Mouse (Mus musculus) embryonic facial prominence, embryonic 10.5 days (tissue): ENCODE results near the gene Slc7a11. TPM values are rescaled to one million over a fixed set of nuclear protein-coding genes. Genes with fewer than 3 reads are reported as not detected.

ENCODE experiments used
- DNase-seq: peaks from one replicate; pipeline ENCODE4 v3.0.0-alpha.2; 2017; ENCODE audit warnings: low spot score
- H3K27ac ChIP-seq: fragments of 300-500 bp; sonication (generic); replicated peaks from 2 replicates; pipeline ENCODE4 v1.5.1; 2016; ENCODE audit warnings: mild to moderate bottlenecking
- H3K27me3 ChIP-seq: fragments of 300-500 bp; sonication (generic); replicated peaks from 2 replicates; pipeline ENCODE4 v1.6.1; 2016; ENCODE audit warnings: low read depth, mild to moderate bottlenecking; ENCODE audit not compliant: poor library complexity, severe bottlenecking
- H3K36me3 ChIP-seq: fragments of 300-500 bp; sonication (generic); replicated peaks from 2 replicates; pipeline ENCODE4 v1.6.1; 2016; ENCODE audit warnings: mild to moderate bottlenecking, moderate library complexity
- H3K4me1 ChIP-seq: fragments of 300-500 bp; sonication (generic); 2 replicates; pipeline ENCODE4 v1.6.1; 2016
- H3K4me3 ChIP-seq: fragments of 300-500 bp; sonication (generic); 2 replicates; pipeline ENCODE4 v1.5.1; 2016; ENCODE audit warnings: mild to moderate bottlenecking, moderate library complexity
- H3K9me3 ChIP-seq: fragments of 300-500 bp; sonication (generic); 2 replicates; pipeline ENCODE4 v1.6.1; 2016; ENCODE audit warnings: mild to moderate bottlenecking
- WGBS: fragments of 180-500 bp; shearing (Covaris S2); methylation state at CpG from one replicate; pipeline ENCODE4 v1.1.7; 2016; 5-methylcytosine and 5-hydroxymethylcytosine counted together
- polyA plus RNA-seq: library from polyadenylated mRNA; unstranded; fragments of >200 nt; fragmentation: Nextera tagmentation; extraction: Ambion mirVana; gene quantifications from 2 replicates; pipeline ENCODE4 v1.2.1, GENCODE M21; 2016

Slc7a11 gene
- polyA plus RNA-seq, 1 experiment from 2014 or later: 1.5 TPM

- peaks cover 34% of the 10 kb centered on the region for H3K4me1 ChIP-seq
- peak; percentile 67 for DNase-seq
- no peaks in the 10 kb centered on the region for H3K36me3 ChIP-seq
- no peaks in the 10 kb centered on the region for H3K27me3 ChIP-seq
- WGBS: 31% methylated on average over 12 of the region's 12 CpGs
- H3K9me3 ChIP-seq: no peaks in the 10 kb centered on the region
- H3K4me3 ChIP-seq: peak overlapping the region; percentile 18; the same call in 1 of the 2 replicates
- peak overlapping the region; percentile 86 for H3K27ac ChIP-seq
Observed at GRCm38 (mm10) chr3:49908426-49909341, 534.7 kb downstream of the Slc7a11 start.

GRCm38 (mm10) chr3:49893945-49894344 lies 549.5 kb downstream of the Slc7a11 start:
- H3K27ac ChIP-seq: no peak overlapping the region
- H3K27me3 ChIP-seq: no peaks in the 10 kb centered on the region

DNA sequence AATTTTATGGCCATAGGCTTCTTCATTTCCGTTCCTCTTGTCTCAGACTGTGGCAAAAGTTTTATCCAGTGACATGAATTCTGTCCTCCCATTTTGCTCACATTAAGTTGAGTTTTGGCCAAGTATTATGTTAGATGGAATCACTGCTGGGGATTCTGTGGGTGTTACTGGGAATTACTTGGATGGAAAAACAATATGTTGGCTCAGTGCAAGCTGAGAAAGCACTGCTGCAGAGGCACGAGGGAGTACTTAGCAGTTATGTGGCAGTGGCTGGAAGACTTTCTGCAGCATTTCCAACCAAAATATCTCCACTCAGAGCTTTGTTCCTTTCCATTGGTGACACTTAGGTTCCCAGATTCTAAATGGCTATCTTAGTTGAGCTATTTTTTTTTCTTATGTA lies 556.1 kb downstream of the Slc7a11 start:
- no peak for DNase-seq
- 70% methylated on average over 2 of the region's 2 CpGs for WGBS
- Histone ChIP-seq H3K9me3 (no peaks in the 10 kb centered on the region), H3K4me1 (peaks cover 7% of the 10 kb centered on the region), H3K27ac (no peak overlapping the region), H3K27me3 (no peaks in the 10 kb centered on the region), H3K36me3 (no peaks in the 10 kb centered on the region), H3K4me3 (no peak overlapping the region)

More at GRCm38 (mm10) chr3:49893945-49894344, 549.5 kb downstream of the Slc7a11 start:
- DNase-seq: no peak
- H3K4me3 ChIP-seq: no peak overlapping the region
- no peaks in the 10 kb centered on the region; the same call in 1 of the 2 replicates for H3K9me3 ChIP-seq
- no peaks in the 10 kb centered on the region for H3K36me3 ChIP-seq
- peaks cover 2% of the 10 kb centered on the region; the same call in 1 of the 2 replicates for H3K4me1 ChIP-seq

DNA sequence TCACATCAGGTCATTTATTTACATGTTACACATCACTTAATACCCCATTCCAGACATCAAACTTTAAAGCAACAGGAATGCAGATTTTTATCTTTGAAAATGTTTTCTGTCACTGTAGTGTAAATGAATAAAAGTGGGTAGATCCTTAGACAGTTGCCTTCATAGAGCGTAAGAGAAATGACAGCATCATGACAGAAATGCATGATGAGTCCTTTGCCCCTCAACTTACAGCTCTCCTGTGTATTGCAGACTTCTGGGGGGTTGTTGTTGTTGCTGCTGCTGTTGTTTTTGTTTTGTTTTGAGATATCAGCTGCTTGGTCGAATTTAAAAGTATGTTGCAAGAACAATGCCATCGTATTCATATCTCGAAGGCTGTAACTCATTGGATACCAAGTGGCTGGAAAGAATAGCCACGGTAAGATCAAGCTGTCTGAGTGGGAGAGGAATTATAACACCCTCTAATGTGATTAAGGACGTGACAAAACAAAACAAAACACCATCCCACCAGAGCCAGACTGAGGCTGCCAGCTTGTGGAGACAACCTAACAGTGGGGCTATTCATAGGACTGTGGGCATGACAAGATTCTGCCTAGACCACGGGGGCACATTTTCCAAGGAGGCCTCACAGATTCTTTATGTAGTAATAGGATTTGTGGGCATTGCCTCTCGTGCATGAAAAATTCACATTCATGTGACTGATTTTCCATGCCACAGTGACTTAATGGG lies 557.0 kb downstream of the Slc7a11 start:
- Histone ChIP-seq H3K36me3 (no peaks in the 10 kb centered on the region), H3K4me1 (peaks cover 7% of the 10 kb centered on the region), H3K27me3 (no peaks in the 10 kb centered on the region), H3K4me3 (no peak overlapping the region), H3K9me3 (no peaks in the 10 kb centered on the region), H3K27ac (no peak overlapping the region)
- no peak for DNase-seq
- 40% methylated on average over 8 of the region's 8 CpGs for WGBS

DNA sequence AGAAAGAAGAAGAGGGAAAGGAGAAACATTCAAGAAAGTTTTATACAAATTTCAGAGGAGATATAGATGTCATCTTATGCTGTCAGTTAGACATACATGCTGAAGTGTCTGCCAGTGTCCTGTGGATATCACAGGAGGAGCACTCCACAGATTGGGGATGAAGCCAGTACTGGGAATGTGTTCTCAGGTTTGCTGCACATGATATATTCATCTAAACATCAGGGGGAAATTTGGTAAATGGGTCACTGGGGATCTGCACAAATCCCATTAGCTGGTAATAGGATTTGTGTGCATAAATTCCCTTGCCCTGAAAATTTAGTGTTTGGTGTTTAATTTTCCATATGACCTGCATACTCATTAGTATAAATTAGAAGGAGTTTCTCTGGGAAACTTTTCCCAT lies 562.9 kb downstream of the Slc7a11 start:
- DNase-seq: no peak
- no peaks in the 10 kb centered on the region for H3K9me3 ChIP-seq
- H3K4me3 ChIP-seq: no peak overlapping the region
- no peaks in the 10 kb centered on the region for H3K27me3 ChIP-seq
- H3K27ac ChIP-seq: no peak overlapping the region
- no peaks in the 10 kb centered on the region for H3K36me3 ChIP-seq
- H3K4me1 ChIP-seq: peaks cover 5% of the 10 kb centered on the region; the same call in 1 of the 2 replicates

GRCm38 (mm10) chr3:49870786-49871185 lies 572.6 kb downstream of the Slc7a11 start:
- no peak overlapping the region for H3K4me3 ChIP-seq
- no peaks in the 10 kb centered on the region for H3K36me3 ChIP-seq
- H3K27ac ChIP-seq: peak overlapping the region; percentile 73
- no peaks in the 10 kb centered on the region for H3K9me3 ChIP-seq
- 46% methylated on average over 3 of the region's 3 CpGs for WGBS
- H3K27me3 ChIP-seq: no peaks in the 10 kb centered on the region
- H3K4me1 ChIP-seq: peaks cover 59% of the 10 kb centered on the region
- DNase-seq: peak; percentile 11

- no peak overlapping the region for H3K4me3 ChIP-seq
- peak; percentile 52 for DNase-seq
- 11% methylated on average over 4 of the region's 4 CpGs for WGBS
- peaks cover 60% of the 10 kb centered on the region for H3K4me1 ChIP-seq
- no peaks in the 10 kb centered on the region for H3K27me3 ChIP-seq
- H3K36me3 ChIP-seq: no peaks in the 10 kb centered on the region
- peak overlapping the region; percentile 89 for H3K27ac ChIP-seq
- H3K9me3 ChIP-seq: no peaks in the 10 kb centered on the region
Observed at GRCm38 (mm10) chr3:49867951-49868584, 575.3 kb downstream of the Slc7a11 start.

DNA sequence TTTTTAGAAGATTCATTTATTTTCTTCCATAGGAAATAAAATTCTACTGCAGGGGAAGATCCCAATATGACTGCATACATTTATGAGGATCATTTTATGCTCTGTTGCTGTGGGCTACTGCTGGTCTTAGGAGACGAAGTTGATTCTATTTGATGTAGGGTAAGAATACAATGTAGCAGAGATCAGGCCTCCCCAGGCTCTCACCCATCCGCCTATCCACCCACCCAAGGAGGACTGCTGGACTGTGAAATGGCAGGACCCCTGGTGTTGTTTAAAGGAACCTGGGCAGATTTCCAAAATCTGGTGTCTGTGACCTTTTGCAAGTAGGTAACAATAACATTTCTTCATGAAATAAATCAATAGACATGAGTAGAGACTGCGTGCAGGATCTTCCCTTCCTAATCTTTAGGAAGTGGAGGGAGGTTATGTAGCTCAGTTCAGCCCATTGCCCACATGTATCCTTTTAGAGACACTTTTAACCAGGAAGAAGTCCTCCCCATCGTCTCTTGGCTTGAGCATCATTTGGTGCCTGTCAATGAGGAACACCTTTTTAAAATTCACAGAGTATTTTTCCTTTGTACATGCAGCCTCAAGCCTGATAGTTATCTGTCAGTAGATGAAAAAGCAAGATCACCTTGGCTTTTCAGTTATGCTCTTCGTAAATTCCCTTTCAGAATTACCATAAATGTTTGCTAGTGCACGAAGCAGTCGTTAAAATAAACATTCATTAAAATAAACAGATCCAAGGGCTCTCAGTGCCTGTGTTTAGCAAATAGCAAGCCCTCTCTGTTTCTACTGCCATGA lies 576.1 kb downstream of the Slc7a11 start:
- Histone ChIP-seq H3K4me1 (peaks cover 55% of the 10 kb centered on the region), H3K36me3 (no peaks in the 10 kb centered on the region), H3K27me3 (no peaks in the 10 kb centered on the region), H3K9me3 (no peaks in the 10 kb centered on the region), H3K27ac (peak overlapping the region; percentile 89), H3K4me3 (no peak overlapping the region)
- no peak for DNase-seq
- WGBS: 47% methylated on average over 7 of the region's 7 CpGs

- peak overlapping the region; percentile 89 for H3K27ac ChIP-seq
- H3K4me3 ChIP-seq: 0 out of 2 replicates have a peak overlapping the region, but pooled peaks have one; percentile 26
- H3K27me3 ChIP-seq: no peaks in the 10 kb centered on the region
- no peaks in the 10 kb centered on the region for H3K9me3 ChIP-seq
- peaks cover 49% of the 10 kb centered on the region for H3K4me1 ChIP-seq
- no peaks in the 10 kb centered on the region for H3K36me3 ChIP-seq
- peak; percentile 78 for DNase-seq
- 8% methylated on average over 11 of the region's 11 CpGs for WGBS
Observed at GRCm38 (mm10) chr3:49866061-49866515, 577.3 kb downstream of the Slc7a11 start.

DNA sequence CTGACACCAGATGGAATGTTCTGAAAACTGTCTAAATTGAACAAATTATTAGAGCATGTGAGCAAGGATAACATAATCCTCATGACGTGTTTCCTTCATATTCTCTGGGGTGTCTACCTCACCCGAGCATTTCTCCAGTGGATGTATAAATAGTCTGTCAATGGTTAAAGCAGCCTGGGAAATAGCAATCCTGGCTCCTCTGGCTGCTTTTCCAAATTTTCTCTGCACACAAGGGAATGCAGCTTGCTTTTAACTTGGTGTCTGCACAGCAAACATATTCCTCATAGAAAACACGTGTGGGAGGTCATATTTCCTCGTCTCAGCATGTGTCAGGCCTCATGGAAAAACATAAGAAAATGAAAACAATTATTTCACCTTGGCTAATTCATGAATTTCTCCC lies 586.6 kb downstream of the Slc7a11 start:
- H3K4me1 ChIP-seq: peaks cover 7% of the 10 kb centered on the region; the same call in 1 of the 2 replicates
- H3K27me3 ChIP-seq: no peaks in the 10 kb centered on the region
- no peaks in the 10 kb centered on the region for H3K9me3 ChIP-seq
- no peak for DNase-seq
- H3K36me3 ChIP-seq: no peaks in the 10 kb centered on the region
- H3K27ac ChIP-seq: no peak overlapping the region; the same call in 1 of the 2 replicates
- 42% methylated on average over 4 of the region's 4 CpGs for WGBS
- H3K4me3 ChIP-seq: no peak overlapping the region

DNA sequence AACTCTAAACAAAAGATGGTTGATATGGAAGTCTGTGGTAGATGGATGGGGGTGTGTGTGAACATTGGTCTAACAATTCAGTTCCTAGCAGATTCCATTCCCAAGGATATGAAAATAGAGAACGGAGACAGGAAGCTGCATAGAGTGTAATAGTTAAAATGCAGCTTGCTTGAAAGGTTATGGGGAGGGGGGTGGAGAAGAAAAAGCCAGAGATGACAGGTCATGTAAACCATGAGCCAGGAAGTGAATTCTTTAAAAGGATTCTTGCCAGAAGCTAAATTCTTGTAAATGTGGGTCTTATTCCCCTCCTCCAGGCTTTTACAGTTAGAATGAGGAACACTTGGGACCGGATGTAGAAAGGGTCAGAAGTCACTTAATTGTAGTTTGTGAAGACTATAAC lies 589.1 kb downstream of the Slc7a11 start:
- Histone ChIP-seq H3K4me3 (no peak overlapping the region), H3K27me3 (no peaks in the 10 kb centered on the region), H3K4me1 (peaks cover 7% of the 10 kb centered on the region; the same call in 1 of the 2 replicates), H3K36me3 (no peaks in the 10 kb centered on the region), H3K27ac (no peak overlapping the region), H3K9me3 (no peaks in the 10 kb centered on the region)
- WGBS: 42% methylated on average over 2 of the region's 2 CpGs
- no peak for DNase-seq
